Mouse (Mus musculus) cerebellum, adult 2 months (tissue): ENCODE measurements around the gene Dctn2. TPM values are rescaled to one million over a fixed set of nuclear protein-coding genes. Genes with fewer than 3 reads are reported as not detected.

ENCODE experiments used
- DNase-seq, 2 experiments: peaks; one replicate each; pipeline ENCODE4 v3.0.0; 2021
- H3K27ac ChIP-seq: fragments of 200-500 bp; 2 replicates; pipeline ENCODE4 v1.5.1; 2012; ENCODE audit warnings: low read length, control low read depth, inconsistent platforms; ENCODE audit not compliant: insufficient read depth
- H3K27me3 ChIP-seq: fragments of 200-500 bp; 2 replicates; pipeline ENCODE4 v1.6.1; 2012; ENCODE audit warnings: inconsistent platforms, mild to moderate bottlenecking, low read length, moderate library complexity; ENCODE audit not compliant: control insufficient read depth, insufficient read depth
- H3K4me1 ChIP-seq: fragments of 200-500 bp; 2 replicates; pipeline ENCODE4 v1.6.1; 2011; ENCODE audit warnings: low read length; ENCODE audit not compliant: control insufficient read depth, insufficient read depth
- H3K4me3 ChIP-seq: fragments of 200-500 bp; replicated peaks from 2 replicates; pipeline ENCODE3; 2011; ENCODE audit warnings: mild to moderate bottlenecking, low read depth, low read length, control low read depth; ENCODE audit not compliant: insufficient read depth
- CTCF ChIP-seq: fragments of 200-500 bp; IDR thresholded peaks from 2 replicates; pipeline ENCODE4 v1.5.1; 2011; ENCODE audit warnings: low read depth, mild to moderate bottlenecking, control low read depth, low read length, moderate library complexity, borderline replicate concordance; ENCODE audit not compliant: insufficient read depth
- POLR2A ChIP-seq: fragments of 200-500 bp; IDR thresholded peaks from 2 replicates; pipeline ENCODE4 v1.6.1; 2011; ENCODE audit warnings: low read length, control low read depth, borderline replicate concordance; ENCODE audit not compliant: insufficient read depth
- WGBS: fragments of 180-500 bp; shearing (Covaris S2); methylation state at CpG from one replicate; pipeline ENCODE4 v1.1.7; 2018; 5-methylcytosine and 5-hydroxymethylcytosine counted together
- polyA plus RNA-seq: library from polyadenylated mRNA; depleted of rRNA; stranded (reverse); fragments of >200 nt; gene quantifications from 2 replicates; pipeline ENCODE4 v1.2.3, GENCODE M21; 2012

Dctn2 gene
- polyA plus RNA-seq, 1 experiment: 322 TPM

DNA sequence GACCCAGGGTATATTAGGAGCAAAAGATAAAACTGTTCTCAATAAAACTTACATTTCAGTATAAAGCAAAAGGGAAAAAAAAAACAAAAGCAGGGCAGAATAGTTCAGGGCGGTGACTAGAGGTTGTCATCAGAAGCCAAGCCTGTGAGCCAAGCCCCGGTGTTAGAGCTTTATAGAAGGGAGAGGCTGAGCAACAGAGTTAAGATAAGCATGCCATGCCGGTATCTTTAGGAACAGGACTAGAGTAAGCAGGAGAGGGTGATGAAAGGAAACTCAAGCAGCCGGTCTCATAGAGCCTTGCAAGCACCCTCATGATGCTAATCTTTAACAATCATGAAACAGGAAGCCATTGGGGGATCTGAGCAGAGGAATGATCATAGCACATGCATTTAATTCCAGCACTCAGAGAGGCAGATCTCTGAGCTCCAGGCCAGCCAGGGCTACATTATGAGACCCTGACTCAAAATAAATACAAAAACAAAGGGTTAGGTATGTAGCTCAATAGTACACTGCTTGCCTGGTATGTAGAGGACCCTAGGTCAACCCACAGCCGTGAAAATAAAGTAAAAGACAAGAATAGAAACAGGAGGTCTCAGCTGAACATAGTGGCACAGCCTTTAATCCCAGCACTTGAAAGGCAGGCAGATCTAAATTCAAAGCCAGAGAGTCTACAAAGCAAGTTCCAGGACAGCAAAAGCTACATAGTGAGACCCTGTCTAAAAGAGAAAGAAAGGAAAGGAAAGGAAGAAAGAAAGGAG, 25.9 kb downstream of the Dctn2 start:
- Histone ChIP-seq H3K27ac (no peak overlapping the region), H3K4me1 (peaks cover 8% of the 10 kb centered on the region; the same call in 1 of the 2 replicates), H3K27me3 (no peaks in the 10 kb centered on the region), H3K4me3 (no peak overlapping the region)
- TF ChIP-seq CTCF: no peak
- 35% methylated on average over 5 of the region's 5 CpGs for WGBS
- no peak for DNase-seq

DNA sequence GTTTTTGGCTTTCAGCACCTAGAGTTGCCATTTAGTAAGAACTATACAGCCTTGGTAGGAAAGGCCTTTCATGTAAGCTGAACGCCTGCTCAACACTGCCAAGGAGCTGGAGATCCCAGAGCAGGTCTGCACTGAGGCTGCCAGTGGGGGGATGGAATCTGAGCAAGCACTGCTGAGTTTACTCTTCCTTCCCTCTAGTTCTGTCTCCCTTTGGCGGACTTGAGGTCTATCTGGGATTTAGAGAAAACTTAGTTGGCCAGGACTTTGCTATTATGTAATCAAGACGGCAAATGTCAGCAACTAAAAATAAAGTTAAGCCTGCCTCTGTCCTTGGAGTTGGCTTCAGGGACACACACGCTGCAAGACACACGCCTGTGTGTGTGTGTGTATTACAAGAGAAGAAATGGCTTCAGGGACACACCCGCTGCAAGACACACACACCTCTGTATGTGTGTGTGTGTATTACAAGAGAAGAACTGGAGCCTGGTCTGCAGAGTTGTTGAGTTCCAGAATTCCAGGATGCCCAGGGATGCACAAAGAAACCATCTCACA, 26.9 kb downstream of the Dctn2 start:
- H3K27ac ChIP-seq: no peak overlapping the region
- TF ChIP-seq POLR2A (no peak), CTCF (no peak)
- WGBS: 61% methylated on average over 6 of the region's 6 CpGs
- peaks cover 3% of the 10 kb centered on the region; the same call in 1 of the 2 replicates for H3K4me1 ChIP-seq
- no peak overlapping the region for H3K4me3 ChIP-seq
- no peaks in the 10 kb centered on the region for H3K27me3 ChIP-seq
- DNase-seq: no peak

DNA sequence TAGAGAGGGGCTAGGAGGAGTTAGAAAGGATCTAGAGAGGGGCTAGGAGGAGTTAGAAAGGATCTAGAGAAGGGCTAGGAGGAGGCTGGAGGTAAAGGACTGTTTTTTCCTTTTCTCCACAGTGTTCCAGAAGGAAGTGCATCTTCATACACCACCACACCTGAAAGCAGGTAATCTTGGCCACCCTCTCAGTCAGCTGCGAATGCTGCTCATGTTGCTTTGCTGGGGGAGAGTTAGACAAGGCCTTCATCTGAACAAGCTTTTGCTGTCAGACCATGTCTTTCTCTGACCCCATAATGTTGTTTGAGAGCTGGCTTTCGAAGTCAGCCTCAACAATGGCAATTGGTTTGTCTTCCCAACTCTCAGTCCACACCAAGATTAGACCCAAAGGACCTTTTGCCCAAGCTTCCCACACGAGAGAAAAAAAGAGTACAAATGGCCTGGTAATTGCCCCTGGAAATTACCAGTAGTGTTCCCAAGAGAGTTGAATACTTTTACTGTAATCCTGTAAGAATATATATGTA, 27.5 kb downstream of the Dctn2 start:
- Histone ChIP-seq H3K4me3 (no peak overlapping the region), H3K27me3 (no peaks in the 10 kb centered on the region), H3K4me1 (peaks cover 3% of the 10 kb centered on the region; the same call in 1 of the 2 replicates), H3K27ac (no peak overlapping the region)
- DNase-seq: no peak
- TF ChIP-seq CTCF (no peak), POLR2A (no peak)
- 81% methylated on average over 3 of the region's 3 CpGs for WGBS

DNA sequence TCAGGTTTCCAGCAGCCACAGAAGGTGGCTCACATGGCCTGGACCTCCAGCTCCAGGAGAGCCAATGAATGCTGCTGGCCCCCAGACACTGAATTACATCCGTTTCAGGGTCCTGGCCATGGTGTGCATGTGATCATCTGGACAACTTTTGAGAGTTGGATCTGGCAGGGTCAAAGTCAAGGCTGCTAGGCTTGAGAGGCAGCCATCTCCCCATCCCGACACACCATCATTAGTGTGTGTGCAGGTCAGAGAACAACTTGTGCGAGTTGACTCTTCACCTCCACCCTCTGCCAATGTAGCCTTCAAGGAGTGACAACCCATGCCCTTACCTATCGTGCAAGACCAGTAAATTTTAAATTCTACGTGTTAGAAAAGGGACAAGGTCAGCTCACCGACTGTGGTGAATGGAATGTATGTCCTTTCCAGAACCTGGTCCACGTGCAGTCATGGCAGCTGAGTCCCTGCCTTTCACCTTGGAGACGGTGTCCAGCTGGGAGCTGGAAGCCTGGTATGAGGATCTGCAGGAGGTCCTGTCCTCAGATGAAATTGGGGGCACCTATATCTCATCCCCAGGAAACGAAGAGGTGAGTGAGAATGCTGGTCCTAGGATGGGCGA, 28.8 kb downstream of the Dctn2 start:
- no peak for DNase-seq
- Histone ChIP-seq H3K27me3 (no peaks in the 10 kb centered on the region), H3K4me3 (no peak overlapping the region), H3K27ac (no peak overlapping the region), H3K4me1 (no peaks in the 10 kb centered on the region)
- WGBS: 82% methylated on average over 10 of the region's 10 CpGs
- TF ChIP-seq POLR2A: no peak
- TF ChIP-seq CTCF: no peak

DNA sequence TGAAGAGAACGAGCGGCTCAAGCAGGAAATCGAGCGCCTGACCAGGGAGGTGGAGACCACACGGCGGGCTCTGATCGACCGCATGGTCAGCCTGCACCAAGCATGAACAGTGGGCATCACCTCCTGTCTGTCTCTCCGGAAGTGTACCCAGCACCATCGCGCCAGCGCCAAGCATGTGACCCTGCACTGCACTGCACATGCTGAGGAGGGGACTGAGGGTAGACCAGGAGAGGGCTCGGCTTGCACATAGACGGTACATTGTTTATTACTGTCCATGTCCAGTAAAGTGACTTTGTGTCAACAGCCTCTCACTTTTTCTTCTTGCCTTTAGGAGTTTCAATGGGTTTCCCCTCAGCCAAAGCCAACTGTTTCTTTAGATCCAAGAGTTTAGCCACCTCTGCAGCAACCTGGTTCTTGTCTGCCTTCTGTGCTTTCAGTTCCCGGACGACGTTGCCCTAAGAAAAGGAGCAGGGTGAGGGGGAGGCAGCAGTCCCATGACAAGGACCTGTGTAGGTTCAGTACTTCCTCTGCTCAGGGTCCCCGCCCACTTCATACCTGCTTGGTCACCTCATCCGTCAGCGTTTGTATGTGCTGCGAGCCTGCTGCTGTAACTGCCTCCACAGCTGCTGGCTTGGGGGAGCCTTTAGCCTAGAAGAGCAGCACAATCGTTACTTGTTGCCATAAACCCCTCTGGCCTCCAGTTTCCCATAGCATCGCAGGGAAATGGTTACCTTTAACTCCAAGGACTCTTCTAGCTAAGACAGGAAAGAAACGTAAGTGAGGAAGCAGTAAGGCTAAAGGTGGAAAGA, 30.0 kb downstream of the Dctn2 start:
- Histone ChIP-seq H3K27ac (no peak overlapping the region), H3K27me3 (no peaks in the 10 kb centered on the region), H3K4me3 (no peak overlapping the region), H3K4me1 (no peaks in the 10 kb centered on the region)
- 85% methylated on average over 24 of the region's 24 CpGs for WGBS
- DNase-seq: no peak
- TF ChIP-seq POLR2A (no peak), CTCF (no peak)

DNA sequence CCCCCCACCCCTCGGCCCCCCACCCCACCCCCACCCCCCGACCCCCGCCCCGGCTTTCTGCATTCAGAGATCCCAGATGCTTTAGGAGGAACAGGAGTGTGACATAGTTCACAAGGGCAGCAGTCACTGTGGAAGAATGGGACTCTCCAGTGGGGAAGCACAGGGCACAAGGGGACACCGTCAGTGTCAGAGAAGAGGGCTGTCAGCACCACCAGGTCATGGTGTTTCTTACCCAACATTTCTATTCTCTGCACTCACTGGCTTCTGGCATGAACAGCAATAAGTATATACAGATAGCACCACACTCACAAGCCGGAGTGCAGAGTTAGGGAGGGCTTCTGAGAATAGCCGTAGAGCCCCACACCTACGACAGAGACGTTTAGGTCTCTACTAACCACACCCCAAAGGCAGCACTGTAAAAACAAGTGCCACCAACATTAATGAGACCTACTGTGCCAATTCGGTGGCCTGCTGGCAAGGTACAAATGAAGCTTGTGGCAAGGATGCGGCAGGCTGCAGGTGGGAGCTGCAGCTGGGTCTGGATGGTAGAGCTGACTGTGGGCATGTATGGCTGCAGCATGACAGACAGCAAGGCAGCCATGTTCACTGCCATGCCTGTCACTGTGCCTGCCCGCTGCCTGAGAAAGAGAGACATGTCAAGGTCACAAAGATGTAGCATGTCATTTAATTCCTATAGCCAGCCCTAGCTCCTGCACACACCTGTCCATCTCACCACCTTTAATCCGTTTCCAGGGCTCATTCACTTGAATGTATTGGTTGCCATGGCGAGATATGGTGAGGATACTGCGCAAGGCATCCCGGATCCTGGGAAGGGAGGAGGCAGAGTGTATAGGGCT, 31.1 kb downstream of the Dctn2 start:
- Histone ChIP-seq H3K27ac (no peak overlapping the region), H3K4me3 (no peak overlapping the region), H3K4me1 (no peaks in the 10 kb centered on the region), H3K27me3 (no peaks in the 10 kb centered on the region)
- 89% methylated on average over 16 of the region's 16 CpGs for WGBS
- DNase-seq: no peak
- TF ChIP-seq CTCF (no peak), POLR2A (no peak)

DNA sequence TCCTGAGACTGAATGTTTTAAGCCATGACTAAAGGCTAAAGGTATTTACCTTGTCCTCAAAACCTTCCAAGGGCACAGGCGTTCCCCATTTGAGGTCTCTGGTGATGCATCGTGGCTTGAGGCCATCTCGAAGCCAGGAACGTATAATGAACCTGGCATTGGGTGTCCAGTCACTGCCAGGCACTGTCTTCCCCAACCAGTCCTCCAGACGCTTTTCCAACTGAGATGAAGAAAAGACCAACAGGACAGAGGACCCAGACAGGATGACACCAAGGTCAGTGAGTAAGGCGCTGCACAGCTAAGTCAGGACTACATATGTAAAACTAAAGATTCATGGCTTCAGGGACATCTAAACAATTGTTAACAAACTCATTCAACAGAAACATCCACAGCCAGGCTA, 34.2 kb downstream of the Dctn2 start:
- TF ChIP-seq CTCF: no peak
- no peak for TF ChIP-seq POLR2A
- no peak for DNase-seq
- Histone ChIP-seq H3K27me3 (no peaks in the 10 kb centered on the region), H3K4me1 (no peaks in the 10 kb centered on the region), H3K4me3 (no peak overlapping the region), H3K27ac (no peak overlapping the region)
- 85% methylated on average over 6 of the region's 6 CpGs for WGBS
